Mouse (Mus musculus): ENCODE data around the gene Mepce. TPM values are rescaled to one million over a fixed set of nuclear protein-coding genes. Genes with fewer than 3 reads are reported as not detected.

Mepce gene
- total and polyA plus RNA-seq, 2 experiments: 13.7 to 18.7 TPM

DNA sequence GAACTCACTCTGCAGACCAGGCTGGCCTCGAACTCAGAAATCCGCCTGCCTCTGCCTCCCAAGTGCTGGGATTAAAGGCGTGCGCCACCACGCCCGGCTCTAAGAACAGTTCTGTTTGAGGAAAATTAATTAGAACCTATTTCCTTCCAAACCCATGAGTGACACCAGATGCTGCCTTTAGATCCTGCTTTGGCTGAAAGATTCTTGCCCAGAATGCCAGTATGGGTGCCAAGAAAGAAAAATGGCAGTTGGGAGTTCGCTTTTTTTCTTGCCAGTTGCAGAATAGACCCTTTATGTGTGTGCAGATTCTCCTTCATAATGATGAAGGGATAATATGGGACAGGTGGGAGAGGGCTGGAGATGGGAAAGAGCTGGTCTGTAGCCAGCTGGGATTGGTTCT, 43.3 kb downstream of the Mepce start:
- 98% methylated on average over 7 of the region's 7 CpGs for WGBS
- H3K4me1 ChIP-seq (ENCODE audit: control insufficient read depth, insufficient read depth, low read length): no peaks in the 10 kb centered on the region

DNA sequence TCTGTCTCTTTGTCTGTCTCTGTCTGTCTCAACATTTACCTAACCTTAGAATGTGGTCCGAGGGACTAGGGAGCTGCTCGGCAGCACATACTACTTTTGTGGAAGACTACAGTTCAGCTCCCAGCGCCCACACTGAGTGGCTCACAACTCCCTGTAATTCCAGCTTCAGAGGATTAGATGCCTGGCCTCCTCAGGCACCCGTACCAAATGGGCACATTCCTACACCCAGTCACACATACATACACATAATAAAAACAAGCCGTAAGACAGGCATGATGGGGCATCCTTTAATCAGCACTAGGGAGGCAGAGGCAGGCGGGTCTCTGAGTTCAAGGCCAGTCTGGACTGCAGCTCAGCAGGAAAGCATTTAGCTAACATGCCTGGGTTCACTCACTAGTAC, 44.6 kb downstream of the Mepce start:
- Histone ChIP-seq H3K4me1 (ENCODE audit: control insufficient read depth, insufficient read depth, low read length) (no peaks in the 10 kb centered on the region), H3K4me3 (ENCODE audit: insufficient read depth, low read depth, low read length) (no peak overlapping the region), H3K36me3 (ENCODE audit: control insufficient read depth, insufficient read depth, low read length) (no peaks in the 10 kb centered on the region), H3K79me2 (ENCODE audit: control insufficient read depth, insufficient read depth, low read length) (no peaks in the 10 kb centered on the region; the same call in 1 of the 2 replicates), H3K27ac (replicated peaks; ENCODE audit: insufficient read depth, low read depth, low read length) (no peak overlapping the region), H3K9ac (ENCODE audit: low read depth, low read length) (no peak overlapping the region), H3K27me3 (ENCODE audit: control insufficient read depth, insufficient read depth, low read length) (no peaks in the 10 kb centered on the region)
- WGBS: 94% methylated on average over 6 of the region's 6 CpGs
- TF ChIP-seq CTCF (IDR thresholded peaks at IDR 0.05; ENCODE audit: low read depth, low read length) (no peak), POLR2A (IDR thresholded peaks at IDR 0.05; ENCODE audit: extremely low read depth, insufficient read depth, low read length) (no peak)
- DNase-seq (ENCODE audit: extremely low read depth, low read depth, low spot score): no peak

More for the DNA sequence above, 43.3 kb downstream of the Mepce start:
- DNase-seq (ENCODE audit: extremely low read depth, low read depth, low spot score): no peak
- no peaks in the 10 kb centered on the region; the same call in 1 of the 2 replicates for H3K79me2 ChIP-seq (ENCODE audit: control insufficient read depth, insufficient read depth, low read length)
- H3K27ac ChIP-seq (replicated peaks; ENCODE audit: insufficient read depth, low read depth, low read length): no peak overlapping the region
- H3K4me3 ChIP-seq (ENCODE audit: insufficient read depth, low read depth, low read length): no peak overlapping the region
- TF ChIP-seq CTCF (IDR thresholded peaks at IDR 0.05; ENCODE audit: low read depth, low read length) (no peak), POLR2A (IDR thresholded peaks at IDR 0.05; ENCODE audit: extremely low read depth, insufficient read depth, low read length) (no peak)
- no peaks in the 10 kb centered on the region for H3K27me3 ChIP-seq (ENCODE audit: control insufficient read depth, insufficient read depth, low read length)
- H3K36me3 ChIP-seq (ENCODE audit: control insufficient read depth, insufficient read depth, low read length): no peaks in the 10 kb centered on the region
- no peak overlapping the region for H3K9ac ChIP-seq (ENCODE audit: low read depth, low read length)

DNA sequence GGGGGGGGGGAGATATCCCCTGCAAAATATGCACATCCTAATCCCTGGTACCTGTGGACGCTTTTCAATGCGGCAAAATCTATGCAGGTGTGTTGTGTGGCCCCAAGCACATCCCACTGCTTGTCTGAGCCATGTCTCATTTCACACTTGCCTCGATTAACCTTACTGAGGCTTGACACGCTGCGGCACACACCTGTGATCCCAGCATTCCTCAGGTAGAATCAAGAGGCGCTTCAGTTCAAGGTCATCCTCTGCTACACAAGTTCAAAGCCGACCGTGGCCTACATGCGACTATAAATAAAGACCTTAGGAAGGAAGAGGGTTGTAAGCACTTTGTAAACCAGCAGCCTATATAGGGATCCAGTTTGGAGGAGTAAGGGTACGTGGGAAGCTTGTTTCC, 45.4 kb downstream of the Mepce start:
- Histone ChIP-seq H3K9ac (ENCODE audit: low read depth, low read length) (no peak overlapping the region), H3K36me3 (ENCODE audit: control insufficient read depth, insufficient read depth, low read length) (no peaks in the 10 kb centered on the region), H3K4me1 (ENCODE audit: control insufficient read depth, insufficient read depth, low read length) (no peaks in the 10 kb centered on the region), H3K79me2 (ENCODE audit: control insufficient read depth, insufficient read depth, low read length) (no peaks in the 10 kb centered on the region), H3K4me3 (ENCODE audit: insufficient read depth, low read depth, low read length) (no peak overlapping the region), H3K27ac (replicated peaks; ENCODE audit: insufficient read depth, low read depth, low read length) (no peak overlapping the region), H3K27me3 (ENCODE audit: control insufficient read depth, insufficient read depth, low read length) (no peaks in the 10 kb centered on the region)
- DNase-seq (ENCODE audit: extremely low read depth, low read depth, low spot score): no peak
- no peak for TF ChIP-seq POLR2A (IDR thresholded peaks at IDR 0.05; ENCODE audit: extremely low read depth, insufficient read depth, low read length)
- no peak for TF ChIP-seq CTCF (IDR thresholded peaks at IDR 0.05; ENCODE audit: low read depth, low read length)
- 74% methylated on average over 10 of the region's 10 CpGs for WGBS

DNA sequence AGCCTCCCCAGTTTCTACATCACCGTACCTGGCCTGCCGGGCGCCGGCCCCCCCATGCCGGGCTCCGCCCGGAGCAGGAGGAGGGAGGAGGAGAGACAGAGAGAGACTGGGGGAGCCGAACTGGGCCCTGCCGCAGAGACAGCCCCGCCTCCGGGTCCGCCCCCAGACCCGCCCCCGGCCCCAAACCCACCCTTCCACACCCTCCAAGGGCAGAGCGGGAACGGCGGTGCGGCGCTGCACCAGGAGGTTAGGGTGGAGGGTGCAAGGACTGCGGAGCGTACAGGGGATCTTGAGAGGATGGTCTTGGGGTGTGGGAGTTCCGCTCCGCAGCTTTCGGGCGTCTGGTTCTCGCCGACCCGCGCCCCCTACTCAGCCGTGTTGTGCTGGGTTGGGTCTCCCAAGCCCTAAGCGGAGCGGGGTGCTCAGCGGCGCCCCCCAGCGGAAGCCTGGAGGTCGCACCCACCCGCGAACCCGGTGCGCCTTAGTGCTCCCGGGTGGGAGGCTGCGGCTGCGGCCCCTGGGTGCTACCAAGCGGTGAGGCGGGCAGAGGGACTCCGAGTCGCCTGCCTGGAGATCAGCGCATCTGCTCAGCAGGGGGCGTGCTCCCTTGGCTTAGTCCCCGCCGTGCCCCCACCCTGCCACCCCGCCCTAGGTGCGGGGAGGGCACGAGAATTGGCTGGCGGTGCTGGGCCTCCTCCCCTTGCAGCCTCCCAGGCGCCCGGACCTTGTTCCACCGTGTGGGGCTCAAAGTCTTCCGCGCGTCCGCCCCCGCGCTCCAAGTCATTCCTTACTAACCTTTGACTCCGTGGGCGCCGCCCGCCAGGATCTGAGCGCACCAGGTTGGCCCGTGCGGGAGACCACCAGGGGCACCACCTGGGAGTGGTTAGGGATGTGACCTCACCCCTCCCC, 46.2 kb downstream of the Mepce start, which contains the start of gene Nyap1:
Gene Nyap1, minus strand, starts transcription at position 585 of the 909 bp plus-strand sequence.
- no peaks in the 10 kb centered on the region for H3K79me2 ChIP-seq (ENCODE audit: control insufficient read depth, insufficient read depth, low read length)
- H3K36me3 ChIP-seq (ENCODE audit: control insufficient read depth, insufficient read depth, low read length): no peaks in the 10 kb centered on the region
- no peaks in the 10 kb centered on the region for H3K27me3 ChIP-seq (ENCODE audit: control insufficient read depth, insufficient read depth, low read length)
- H3K9ac ChIP-seq (ENCODE audit: low read depth, low read length): peak within 1 kb of the TSS; percentile 64
- TF ChIP-seq CTCF (IDR thresholded peaks at IDR 0.05; ENCODE audit: low read depth, low read length): peak; percentile 63
- TF ChIP-seq POLR2A (IDR thresholded peaks at IDR 0.05; ENCODE audit: extremely low read depth, insufficient read depth, low read length): 0 out of 2 replicates have a peak, but pooled peaks have one; percentile 5
- WGBS: 2% methylated on average over 61 of the region's 71 CpGs
- peak; percentile 49 for DNase-seq (ENCODE audit: extremely low read depth, low read depth, low spot score)
- H3K4me3 ChIP-seq (ENCODE audit: insufficient read depth, low read depth, low read length): peak within 1 kb of the TSS; percentile 72
- H3K27ac ChIP-seq (replicated peaks; ENCODE audit: insufficient read depth, low read depth, low read length): no peak within 1 kb of the TSS
- no peaks in the 10 kb centered on the region for H3K4me1 ChIP-seq (ENCODE audit: control insufficient read depth, insufficient read depth, low read length)

DNA sequence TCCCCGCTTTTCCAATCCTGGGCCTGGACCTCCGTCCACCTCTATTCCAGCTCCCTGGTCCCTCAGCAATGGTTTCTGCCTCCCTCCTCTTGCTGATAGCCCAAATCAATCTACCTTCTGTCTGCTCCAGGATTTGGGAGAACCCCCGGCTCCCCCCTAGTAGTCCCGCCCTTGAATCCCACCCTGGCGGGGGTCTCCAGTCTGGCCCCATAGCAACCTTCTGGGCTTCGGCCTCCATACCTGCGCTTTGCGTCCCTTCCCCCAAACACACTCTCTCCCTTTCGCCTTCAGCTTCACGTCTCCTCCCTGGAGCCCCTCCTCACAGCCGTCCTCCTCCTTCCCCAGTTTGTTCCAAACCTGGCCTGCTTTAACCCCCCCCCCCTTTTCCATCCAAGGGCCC, 46.9 kb downstream of the Mepce start:
- H3K27ac ChIP-seq (replicated peaks; ENCODE audit: insufficient read depth, low read depth, low read length): no peak overlapping the region
- TF ChIP-seq POLR2A (IDR thresholded peaks at IDR 0.05; ENCODE audit: extremely low read depth, insufficient read depth, low read length) (no peak), CTCF (IDR thresholded peaks at IDR 0.05; ENCODE audit: low read depth, low read length) (no peak)
- 72% methylated on average over 11 of the region's 11 CpGs for WGBS
- no peaks in the 10 kb centered on the region for H3K27me3 ChIP-seq (ENCODE audit: control insufficient read depth, insufficient read depth, low read length)
- no peaks in the 10 kb centered on the region for H3K79me2 ChIP-seq (ENCODE audit: control insufficient read depth, insufficient read depth, low read length)
- DNase-seq (ENCODE audit: extremely low read depth, low read depth, low spot score): no peak
- H3K36me3 ChIP-seq (ENCODE audit: control insufficient read depth, insufficient read depth, low read length): no peaks in the 10 kb centered on the region
- H3K9ac ChIP-seq (ENCODE audit: low read depth, low read length): no peak overlapping the region
- H3K4me1 ChIP-seq (ENCODE audit: control insufficient read depth, insufficient read depth, low read length): no peaks in the 10 kb centered on the region
- peak overlapping the region; percentile 72; the same call in 1 of the 2 replicates for H3K4me3 ChIP-seq (ENCODE audit: insufficient read depth, low read depth, low read length)

DNA sequence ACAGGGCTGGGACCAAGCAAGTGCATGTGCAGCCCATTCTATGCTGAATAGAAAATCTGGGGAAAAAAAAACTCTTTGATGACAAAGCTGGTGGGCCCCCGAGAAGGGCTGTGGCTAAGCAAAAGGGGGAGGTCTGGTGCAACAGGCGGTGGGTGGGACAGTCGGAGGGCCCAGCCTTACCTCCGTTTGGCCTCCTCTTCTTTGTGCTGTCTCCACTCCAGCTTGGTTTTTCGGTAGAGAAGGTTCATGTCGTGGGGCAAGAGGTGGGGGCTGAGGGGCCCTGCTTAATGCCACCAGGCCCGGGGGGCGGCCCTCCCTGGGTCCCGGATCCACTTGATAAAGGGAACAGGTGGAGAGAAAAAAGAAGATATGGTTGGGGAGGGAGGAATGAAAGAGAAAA, 48.0 kb downstream of the Mepce start:
- Histone ChIP-seq H3K4me1 (ENCODE audit: control insufficient read depth, insufficient read depth, low read length) (no peaks in the 10 kb centered on the region), H3K9ac (ENCODE audit: low read depth, low read length) (no peak overlapping the region), H3K27ac (replicated peaks; ENCODE audit: insufficient read depth, low read depth, low read length) (no peak overlapping the region), H3K4me3 (ENCODE audit: insufficient read depth, low read depth, low read length) (no peak overlapping the region), H3K27me3 (ENCODE audit: control insufficient read depth, insufficient read depth, low read length) (no peaks in the 10 kb centered on the region), H3K79me2 (ENCODE audit: control insufficient read depth, insufficient read depth, low read length) (no peaks in the 10 kb centered on the region), H3K36me3 (ENCODE audit: control insufficient read depth, insufficient read depth, low read length) (no peaks in the 10 kb centered on the region)
- DNase-seq (ENCODE audit: extremely low read depth, low read depth, low spot score): no peak
- WGBS: 90% methylated on average over 9 of the region's 9 CpGs
- no peak for TF ChIP-seq POLR2A (IDR thresholded peaks at IDR 0.05; ENCODE audit: extremely low read depth, insufficient read depth, low read length)
- TF ChIP-seq CTCF (IDR thresholded peaks at IDR 0.05; ENCODE audit: low read depth, low read length): no peak

Data from liver, adult 2 months (tissue).